Mouse (Mus musculus) forebrain, embryonic 10.5 days (tissue): ENCODE data around the gene Usp6nl. TPM values are rescaled to one million over a fixed set of nuclear protein-coding genes. Genes with fewer than 3 reads are reported as not detected.

Experiments
- DNase-seq: peaks from one replicate; pipeline ENCODE4 v3.0.0-alpha.2; 2017; ENCODE audit warnings: low spot score; ENCODE audit errors: extremely low spot score
- H3K27ac ChIP-seq: fragments of 300-500 bp; sonication (generic); 2 replicates; pipeline ENCODE4 v1.5.1; 2016; ENCODE audit warnings: mild to moderate bottlenecking
- H3K27me3 ChIP-seq: fragments of 300-500 bp; sonication (generic); 2 replicates; pipeline ENCODE4 v1.6.1; 2016; ENCODE audit warnings: mild to moderate bottlenecking; ENCODE audit not compliant: poor library complexity, severe bottlenecking
- H3K36me3 ChIP-seq: fragments of 300-500 bp; sonication (generic); replicated peaks from 2 replicates; pipeline ENCODE4 v1.6.1; 2016; ENCODE audit warnings: mild to moderate bottlenecking, moderate library complexity
- H3K4me1 ChIP-seq: fragments of 300-500 bp; sonication (generic); 2 replicates; pipeline ENCODE4 v1.6.1; 2016
- H3K4me3 ChIP-seq: fragments of 300-500 bp; sonication (generic); 2 replicates; pipeline ENCODE4 v1.5.1; 2016; ENCODE audit warnings: mild to moderate bottlenecking, moderate library complexity
- H3K9me3 ChIP-seq: fragments of 300-500 bp; sonication (generic); 2 replicates; pipeline ENCODE4 v1.6.1; 2016; ENCODE audit warnings: mild to moderate bottlenecking, moderate library complexity
- WGBS: fragments of 180-500 bp; shearing (Covaris S2); methylation state at CpG from one replicate; pipeline ENCODE4 v1.1.7; 2016; 5-methylcytosine and 5-hydroxymethylcytosine counted together
- polyA plus RNA-seq: library from polyadenylated mRNA; unstranded; fragments of >200 nt; fragmentation: Nextera tagmentation; extraction: Ambion mirVana; gene quantifications from 2 replicates; pipeline ENCODE4 v1.2.1, GENCODE M21; 2016

The Usp6nl gene
- polyA plus RNA-seq, 1 experiment from 2014 or later: 9.7 TPM

DNA sequence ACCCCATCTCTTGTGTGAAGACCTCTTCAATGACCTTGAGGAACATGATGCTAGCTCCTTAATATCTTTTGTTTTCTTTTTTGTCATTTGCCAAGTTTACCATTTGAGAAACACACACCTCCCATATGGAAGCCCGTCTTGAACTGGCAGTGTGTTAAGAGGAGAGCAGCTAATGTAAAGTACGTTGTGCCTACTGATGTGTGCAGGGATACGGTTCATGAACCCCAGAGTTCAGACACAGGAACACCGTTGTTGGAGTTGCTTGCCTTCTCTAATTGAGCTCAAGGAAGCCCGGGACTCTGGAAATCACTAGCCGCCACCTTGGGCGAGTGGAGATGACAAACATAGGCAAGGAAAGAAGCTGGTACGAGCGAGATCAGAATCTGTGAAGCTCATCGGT is 9.7 kb upstream of the Usp6nl start:
- H3K4me1 ChIP-seq: no peaks in the 10 kb centered on the region
- DNase-seq: no peak
- no peaks in the 10 kb centered on the region for H3K36me3 ChIP-seq
- no peak overlapping the region for H3K4me3 ChIP-seq
- 93% methylated on average over 10 of the region's 10 CpGs for WGBS
- H3K9me3 ChIP-seq: no peaks in the 10 kb centered on the region
- H3K27ac ChIP-seq: no peak overlapping the region
- no peaks in the 10 kb centered on the region for H3K27me3 ChIP-seq

DNA sequence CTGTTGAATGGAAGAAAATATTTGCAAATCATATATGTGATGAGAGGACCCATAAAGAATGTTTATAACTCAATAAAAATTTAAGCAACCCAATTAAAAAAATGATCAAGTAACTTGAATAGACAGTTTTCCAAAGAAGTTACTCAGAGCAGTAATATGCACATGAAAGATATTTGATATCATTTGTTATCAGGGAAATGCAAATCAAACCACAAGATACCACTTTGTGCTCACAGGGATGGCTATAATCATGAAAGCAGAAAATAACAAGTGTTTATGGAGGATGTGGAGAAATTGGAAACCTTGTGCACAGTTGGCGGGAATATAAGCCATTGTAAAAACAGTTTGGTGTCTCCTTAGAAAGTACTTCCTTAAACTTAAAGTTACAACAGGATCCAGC is 8.7 kb upstream of the Usp6nl start:
- H3K4me1 ChIP-seq: no peaks in the 10 kb centered on the region
- 88% methylated on average over 1 of the region's 1 CpGs for WGBS
- DNase-seq: no peak
- no peak overlapping the region for H3K4me3 ChIP-seq
- H3K27ac ChIP-seq: no peak overlapping the region
- H3K36me3 ChIP-seq: no peaks in the 10 kb centered on the region
- no peaks in the 10 kb centered on the region for H3K27me3 ChIP-seq
- no peaks in the 10 kb centered on the region for H3K9me3 ChIP-seq

DNA sequence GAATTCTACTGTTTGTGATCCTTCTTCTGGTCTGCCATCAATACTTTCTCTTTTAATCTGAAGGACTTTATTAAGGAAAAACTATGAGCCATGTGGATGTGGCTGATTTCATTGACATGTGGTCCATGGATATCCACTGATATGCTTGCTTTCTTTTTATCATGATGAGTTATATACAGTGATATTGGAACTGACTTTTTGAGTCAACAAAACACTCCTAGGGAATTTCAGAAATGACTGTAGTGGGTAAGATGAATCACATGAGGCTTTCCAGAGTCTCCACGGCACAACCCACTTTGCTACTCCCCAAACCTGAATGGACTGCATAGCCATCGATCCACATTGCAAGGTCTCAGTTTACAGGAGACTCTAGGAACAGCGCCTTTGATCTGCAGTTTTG is 2.3 kb upstream of the Usp6nl start:
- 90% methylated on average over 3 of the region's 3 CpGs for WGBS

DNA sequence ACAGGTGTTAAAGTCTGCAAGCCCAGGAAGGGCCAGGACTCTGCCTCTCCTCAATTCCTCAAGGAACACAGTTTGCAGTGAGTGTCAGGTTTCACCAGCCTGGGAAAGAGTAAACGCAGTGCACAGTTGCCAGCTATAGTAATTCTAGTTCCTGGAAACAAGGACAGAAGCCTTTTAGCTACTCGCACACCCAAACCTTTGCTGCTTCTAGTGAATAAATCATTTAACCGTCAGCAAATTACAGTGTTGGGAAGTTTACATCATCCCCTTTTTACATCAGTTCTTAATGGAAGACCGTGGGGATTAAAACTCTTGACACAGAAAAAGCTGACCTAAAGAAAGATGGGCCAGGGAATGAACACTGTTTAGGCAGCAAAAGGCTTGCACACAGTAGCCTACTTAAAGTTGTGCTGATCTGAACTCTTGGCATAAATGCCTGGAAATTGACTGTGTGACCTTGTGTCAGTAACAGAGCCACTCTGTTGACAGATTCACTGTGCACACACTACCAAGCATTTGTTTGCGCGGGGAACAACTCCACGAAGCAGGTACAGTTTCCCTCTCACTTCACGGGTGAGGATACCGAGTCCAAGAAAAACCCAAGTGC is 595 bp upstream of the Usp6nl start:
- WGBS: 9% methylated on average over 9 of the region's 9 CpGs

More for the DNA sequence above, 2.3 kb upstream of the Usp6nl start:
- Histone ChIP-seq H3K4me3 (no peak overlapping the region), H3K27me3 (0 out of 2 replicates have a peak, but pooled peaks cover 5% of the 10 kb centered on the region), H3K36me3 (no peaks in the 10 kb centered on the region), H3K27ac (no peak overlapping the region), H3K9me3 (no peaks in the 10 kb centered on the region), H3K4me1 (peaks cover 28% of the 10 kb centered on the region)
- DNase-seq: no peak

DNA sequence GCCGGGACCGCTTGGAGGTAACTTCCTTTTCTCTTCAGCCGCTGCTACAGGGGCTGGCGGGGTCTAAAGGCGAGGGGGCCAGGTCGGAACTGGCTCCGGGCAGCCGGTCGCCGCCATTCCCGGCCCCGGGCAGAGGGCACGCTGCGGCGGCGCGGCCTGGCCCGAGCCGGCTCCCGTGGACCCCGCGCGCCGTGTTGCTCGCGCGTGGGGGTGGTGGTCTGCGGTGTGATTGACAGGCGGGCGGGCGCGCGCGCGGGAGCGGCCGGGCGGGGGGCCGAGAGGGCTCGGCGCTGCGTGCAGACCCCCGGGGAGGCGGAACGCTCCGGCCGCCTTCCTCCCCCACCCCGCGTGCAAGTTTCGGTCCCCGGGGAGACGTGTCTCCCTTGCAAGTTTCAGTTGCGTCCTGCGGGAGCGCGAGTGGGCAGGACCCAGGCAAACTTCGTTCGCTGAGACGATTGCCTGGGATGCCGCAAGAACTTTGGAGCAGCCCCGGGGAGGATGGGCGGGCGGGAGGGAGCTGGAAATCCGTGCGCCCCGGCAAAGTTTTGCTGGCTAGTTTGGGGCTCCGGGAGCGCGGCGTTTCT is 563 bp downstream of the Usp6nl start:
- 0 out of 2 replicates have a peak, but pooled peaks cover 5% of the 10 kb centered on the region for H3K27me3 ChIP-seq
- WGBS: under 1% methylated on average over 67 of the region's 70 CpGs
- DNase-seq: peak; percentile 56

More for the DNA sequence above, 595 bp upstream of the Usp6nl start:
- DNase-seq: peak; percentile 24
- Histone ChIP-seq H3K4me3 (peak overlapping the region; percentile 90), H3K36me3 (no peaks in the 10 kb centered on the region), H3K9me3 (no peaks in the 10 kb centered on the region), H3K4me1 (peaks cover 34% of the 10 kb centered on the region), H3K27me3 (0 out of 2 replicates have a peak, but pooled peaks cover 5% of the 10 kb centered on the region), H3K27ac (peak overlapping the region; percentile 99)

DNA sequence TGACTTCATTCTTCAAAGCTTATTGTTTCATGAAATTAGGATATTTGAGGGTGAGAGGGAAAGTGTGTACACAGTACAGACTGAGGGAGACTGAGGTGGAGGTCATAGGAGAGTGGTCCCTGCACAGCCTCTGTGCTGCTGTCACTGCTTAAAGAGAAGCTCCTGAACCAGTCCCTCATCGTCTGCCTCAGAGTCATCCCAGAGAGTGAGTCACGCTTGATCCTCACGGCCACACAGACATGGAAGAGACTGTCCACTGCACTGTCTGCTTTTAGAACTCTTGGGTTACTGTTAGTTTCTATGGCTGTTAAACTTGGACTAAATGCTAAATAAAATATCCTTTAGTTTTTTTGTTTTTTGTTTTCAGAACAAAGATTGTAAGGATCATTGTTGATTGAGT is 3.2 kb downstream of the Usp6nl start:
- 0 out of 2 replicates have a peak, but pooled peaks cover 2% of the 10 kb centered on the region for H3K36me3 ChIP-seq
- H3K9me3 ChIP-seq: no peaks in the 10 kb centered on the region
- no peak overlapping the region for H3K27ac ChIP-seq
- 0 out of 2 replicates have a peak, but pooled peaks cover 5% of the 10 kb centered on the region for H3K27me3 ChIP-seq
- 60% methylated on average over 3 of the region's 3 CpGs for WGBS
- H3K4me1 ChIP-seq: peaks cover 34% of the 10 kb centered on the region
- no peak overlapping the region for H3K4me3 ChIP-seq
- no peak for DNase-seq

More for the DNA sequence above, 563 bp downstream of the Usp6nl start:
- H3K4me1 ChIP-seq: peaks cover 34% of the 10 kb centered on the region
- H3K9me3 ChIP-seq: no peaks in the 10 kb centered on the region
- 0 out of 2 replicates have a peak, but pooled peaks cover 2% of the 10 kb centered on the region for H3K36me3 ChIP-seq
- peak overlapping the region; percentile 90 for H3K4me3 ChIP-seq
- peak overlapping the region; percentile 99 for H3K27ac ChIP-seq

DNA sequence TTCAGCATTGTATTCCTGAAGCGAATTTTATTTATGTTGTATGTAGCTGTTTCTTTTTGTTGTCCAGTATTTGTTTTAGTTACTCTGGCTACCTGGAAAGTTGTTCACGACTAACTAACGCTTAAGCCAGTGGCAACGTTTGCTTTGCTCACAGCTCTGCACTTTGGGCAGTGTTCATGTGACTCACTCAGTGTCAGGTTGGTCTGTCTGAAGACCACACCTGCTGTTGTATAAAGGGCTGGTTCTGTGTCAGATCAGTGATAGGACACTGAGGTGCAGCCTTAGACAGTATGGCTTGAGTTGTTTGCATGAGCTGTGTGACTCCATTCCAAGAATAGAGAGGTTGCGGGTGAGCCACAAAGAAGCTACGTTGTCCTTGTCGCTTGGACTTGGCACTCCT is 6.5 kb downstream of the Usp6nl start:
- Histone ChIP-seq H3K9me3 (no peaks in the 10 kb centered on the region), H3K27ac (no peak overlapping the region), H3K27me3 (no peaks in the 10 kb centered on the region), H3K4me1 (peaks cover 23% of the 10 kb centered on the region), H3K36me3 (0 out of 2 replicates have a peak, but pooled peaks cover 2% of the 10 kb centered on the region), H3K4me3 (no peak overlapping the region)
- no peak for DNase-seq
- 90% methylated on average over 7 of the region's 7 CpGs for WGBS

DNA sequence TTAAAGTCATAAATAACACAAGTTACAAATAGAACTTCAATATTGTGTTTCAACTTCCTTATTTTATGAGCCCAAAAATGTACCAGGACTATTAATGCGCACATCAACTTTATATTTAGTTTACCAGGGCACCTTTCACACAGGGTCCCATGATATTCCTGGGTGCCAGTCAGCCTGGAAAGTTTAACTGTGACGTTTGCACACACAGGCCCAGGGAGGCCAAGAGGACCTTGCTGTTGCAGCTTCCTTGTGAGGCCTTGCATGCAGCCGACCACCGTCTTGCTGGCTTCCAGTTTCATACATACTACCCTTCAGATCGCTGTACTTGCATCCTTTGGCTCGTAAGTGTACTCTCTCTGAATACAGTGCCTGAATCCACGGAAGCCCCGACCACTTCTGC is 8.3 kb downstream of the Usp6nl start:
- Histone ChIP-seq H3K27me3 (no peaks in the 10 kb centered on the region), H3K4me3 (no peak overlapping the region), H3K36me3 (0 out of 2 replicates have a peak, but pooled peaks cover 2% of the 10 kb centered on the region), H3K27ac (no peak overlapping the region), H3K4me1 (peaks cover 11% of the 10 kb centered on the region; the same call in 1 of the 2 replicates), H3K9me3 (no peaks in the 10 kb centered on the region)
- 95% methylated on average over 8 of the region's 8 CpGs for WGBS
- DNase-seq: no peak

DNA sequence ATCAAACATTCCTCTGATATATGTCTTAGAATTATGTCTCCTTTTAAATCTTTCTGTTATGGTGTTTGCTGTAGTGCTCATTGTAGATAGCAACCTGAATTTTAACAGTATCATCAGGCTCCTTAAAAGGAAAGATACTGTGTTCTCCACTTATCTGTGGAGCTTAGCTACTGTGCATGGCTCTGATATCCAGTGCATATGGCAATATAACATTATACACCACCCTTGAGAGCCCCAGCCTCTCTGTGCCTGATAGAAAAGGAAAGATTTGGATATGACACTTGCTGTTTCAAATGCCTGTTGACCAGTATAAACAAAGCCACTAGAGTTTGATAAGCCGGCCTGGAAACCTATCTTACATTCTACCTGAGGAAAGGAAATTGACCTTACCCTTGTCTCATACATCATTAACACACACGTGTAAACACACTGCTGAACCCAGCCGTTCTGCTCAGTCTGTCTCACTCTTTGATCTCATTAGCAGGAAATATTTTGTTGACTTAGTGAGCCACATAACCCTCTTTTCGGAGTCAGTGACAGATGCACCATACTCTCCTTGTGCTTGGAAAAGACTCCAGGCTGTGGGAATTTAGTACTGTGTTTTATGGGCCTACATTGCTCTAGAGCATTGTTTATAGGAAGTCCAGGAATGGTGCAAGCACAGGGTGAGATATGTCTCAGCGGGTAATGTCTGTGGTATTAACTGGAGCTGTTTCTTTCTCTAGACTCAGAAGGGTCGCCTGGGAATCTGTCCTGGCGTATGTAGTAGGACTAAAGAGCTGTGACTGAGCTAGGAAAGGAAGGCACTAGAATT is 9.1 kb downstream of the Usp6nl start:
- H3K27ac ChIP-seq: no peak overlapping the region
- H3K9me3 ChIP-seq: no peaks in the 10 kb centered on the region
- H3K36me3 ChIP-seq: peaks cover 6% of the 10 kb centered on the region; the same call in 1 of the 2 replicates
- no peaks in the 10 kb centered on the region for H3K27me3 ChIP-seq
- no peak for DNase-seq
- peaks cover 11% of the 10 kb centered on the region; the same call in 1 of the 2 replicates for H3K4me1 ChIP-seq
- no peak overlapping the region for H3K4me3 ChIP-seq
- WGBS: 90% methylated on average over 7 of the region's 7 CpGs

DNA sequence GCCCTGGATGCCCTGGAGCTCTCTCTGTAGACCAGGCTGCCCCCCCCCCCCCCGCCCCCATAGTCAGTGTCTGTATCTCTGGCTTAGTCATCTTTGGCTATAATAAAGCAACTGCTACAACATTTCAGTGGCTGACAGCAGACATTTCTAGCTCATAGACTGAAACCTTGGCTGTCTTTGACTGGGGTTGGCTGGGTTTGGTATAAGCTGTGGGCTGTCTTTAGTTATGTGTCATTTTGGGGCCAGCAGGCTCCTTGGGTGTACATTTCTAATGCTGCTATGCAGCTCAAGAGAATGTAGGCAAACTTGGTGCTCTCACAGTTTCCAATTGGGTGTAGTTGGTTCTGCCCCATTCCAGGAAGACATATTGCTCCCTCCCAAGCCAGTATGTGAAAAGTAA is 11.1 kb downstream of the Usp6nl start:
- Histone ChIP-seq H3K4me1 (peaks cover 11% of the 10 kb centered on the region; the same call in 1 of the 2 replicates), H3K9me3 (no peaks in the 10 kb centered on the region), H3K36me3 (peaks cover 20% of the 10 kb centered on the region), H3K4me3 (no peak overlapping the region), H3K27me3 (no peaks in the 10 kb centered on the region), H3K27ac (no peak overlapping the region)
- WGBS: 62% methylated on average over 1 of the region's 1 CpGs
- no peak for DNase-seq

DNA sequence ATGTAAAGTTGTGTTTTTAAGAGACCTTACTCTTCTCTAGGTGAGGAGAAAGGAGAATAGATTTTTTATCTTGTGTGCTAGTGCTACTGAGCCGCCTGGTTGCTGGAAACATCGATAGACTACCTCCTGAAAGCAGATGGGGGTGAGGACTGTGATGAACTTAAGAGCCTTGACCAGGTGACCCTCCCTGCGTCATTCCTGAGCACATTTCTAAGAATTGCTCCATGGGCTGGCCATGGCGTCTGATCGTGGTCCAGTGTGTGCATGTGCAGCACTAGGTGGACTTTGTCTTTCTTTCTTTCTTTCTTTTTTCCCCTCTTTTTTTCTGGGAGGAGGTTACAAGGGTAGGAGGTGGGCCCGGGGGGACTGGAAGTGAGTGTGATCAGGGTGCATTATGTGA is 11.5 kb downstream of the Usp6nl start:
- H3K27ac ChIP-seq: no peak overlapping the region
- 92% methylated on average over 6 of the region's 6 CpGs for WGBS

DNA sequence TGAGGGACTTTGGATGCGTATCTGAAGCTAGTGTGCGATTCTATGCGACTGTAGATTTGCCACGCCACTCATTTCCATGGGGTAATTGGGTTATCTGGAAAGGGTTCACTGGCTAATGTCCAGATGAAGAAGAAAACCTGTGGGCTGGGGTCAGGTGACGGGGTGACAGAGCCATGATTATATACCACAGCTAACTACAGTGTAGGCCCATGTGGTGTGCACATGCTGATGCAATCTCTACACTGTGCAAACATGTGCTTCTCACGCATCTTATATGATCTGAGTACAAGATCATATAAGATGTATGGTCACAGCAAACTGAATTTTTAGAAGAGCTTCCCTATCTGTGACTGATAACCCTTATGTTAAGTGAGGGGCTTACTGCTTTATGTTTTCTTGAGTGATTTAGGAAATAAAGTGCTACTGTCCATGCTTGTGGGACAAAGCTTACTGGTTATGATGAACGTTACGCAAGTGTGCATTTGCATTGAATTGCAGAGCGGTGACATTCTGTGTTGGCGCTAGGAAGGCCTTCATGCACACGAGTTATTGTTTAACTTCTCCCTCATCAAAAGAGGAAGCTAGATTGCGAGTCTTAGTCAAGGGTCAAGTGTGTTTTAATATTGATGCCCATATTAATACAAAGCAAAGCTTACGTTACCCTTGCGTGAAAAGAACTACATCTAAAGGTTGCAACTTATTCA is 12.7 kb downstream of the Usp6nl start:
- DNase-seq: no peak
- Histone ChIP-seq H3K36me3 (peaks cover 21% of the 10 kb centered on the region), H3K9me3 (no peaks in the 10 kb centered on the region), H3K27me3 (no peaks in the 10 kb centered on the region), H3K4me1 (peaks cover 11% of the 10 kb centered on the region; the same call in 1 of the 2 replicates), H3K4me3 (no peak overlapping the region), H3K27ac (no peak overlapping the region)
- WGBS: 92% methylated on average over 14 of the region's 14 CpGs

More for the DNA sequence above, 11.5 kb downstream of the Usp6nl start:
- no peaks in the 10 kb centered on the region for H3K9me3 ChIP-seq
- H3K36me3 ChIP-seq: peaks cover 21% of the 10 kb centered on the region
- peaks cover 11% of the 10 kb centered on the region; the same call in 1 of the 2 replicates for H3K4me1 ChIP-seq
- no peak overlapping the region for H3K4me3 ChIP-seq
- DNase-seq: no peak
- H3K27me3 ChIP-seq: no peaks in the 10 kb centered on the region
